Mouse (Mus musculus) megakaryocyte-erythroid progenitor cell, adult 5-6 weeks (primary cell): ENCODE results near the gene Blmh. TPM values are rescaled to one million over a fixed set of nuclear protein-coding genes. Genes with fewer than 3 reads are reported as not detected.

Experiments
- ATAC-seq: replicated peaks from 2 replicates; pipeline ENCODE4 v1.8.0; 2016; ENCODE audit warnings: mild to moderate bottlenecking, inconsistent platforms; ENCODE audit not compliant: severe bottlenecking, poor library complexity, low FRiP score, low TSS enrichment
- total RNA-seq, 2 experiments: library from RNA; stranded (forward) in 1 of 2; stranded (reverse) in 1 of 2; fragments of 200-1000, 215-1000 nt in 1 of 2; fragments of >200 nt in 1 of 2; fragmentation: Nextera tagmentation in 1 of 2; gene quantifications; 2 replicates each; pipeline ENCODE4 v1.2.3; 2014 to 2017

The Blmh gene
- total RNA-seq, 2 experiments from 2014 or later: 60.5 to 178 TPM

- ATAC-seq: no peak
Measured at GRCm38 (mm10) chr11:76995966-76996672, 71.5 kb downstream of the Blmh start.

- ATAC-seq: peak; percentile 88
Measured at GRCm38 (mm10) chr11:76997305-76997704, 72.7 kb downstream of the Blmh start.

GRCm38 (mm10) chr11:76997916-76998704 is 73.5 kb downstream of the Blmh start, which contains the start of gene Slc6a4:
Gene Slc6a4, plus strand, starts transcription at chr11:76998603.
- no peak for ATAC-seq

GRCm38 (mm10) chr11:76998705-76999226 is 74.2 kb downstream of the Blmh start:
- no peak for ATAC-seq

GRCm38 (mm10) chr11:77000741-77001140 is 76.1 kb downstream of the Blmh start:
- peak; percentile 43; the same call in 1 of the 2 replicates for ATAC-seq

GRCm38 (mm10) chr11:77002361-77002760 is 77.8 kb downstream of the Blmh start:
- no peak for ATAC-seq

GRCm38 (mm10) chr11:77005881-77006280 is 81.3 kb downstream of the Blmh start:
- ATAC-seq: no peak

GRCm38 (mm10) chr11:77006616-77007015 is 82.0 kb downstream of the Blmh start:
- ATAC-seq: no peak

- ATAC-seq: no peak
Measured at GRCm38 (mm10) chr11:77009069-77010025, 84.7 kb downstream of the Blmh start.

GRCm38 (mm10) chr11:77010762-77011475 is 86.3 kb downstream of the Blmh start:
- no peak for ATAC-seq

- ATAC-seq: no peak
Measured at GRCm38 (mm10) chr11:77018046-77018445, 93.4 kb downstream of the Blmh start.

- ATAC-seq: no peak
Measured at GRCm38 (mm10) chr11:77019539-77019938, 94.9 kb downstream of the Blmh start.

GRCm38 (mm10) chr11:77021749-77022396 is 97.3 kb downstream of the Blmh start:
- ATAC-seq: no peak

GRCm38 (mm10) chr11:77026559-77026958 is 102.0 kb downstream of the Blmh start:
- no peak for ATAC-seq

- no peak for ATAC-seq
Measured at GRCm38 (mm10) chr11:77028157-77028556, 103.5 kb downstream of the Blmh start.

GRCm38 (mm10) chr11:77031151-77031934 is 106.7 kb downstream of the Blmh start:
- ATAC-seq: no peak
